Mouse (Mus musculus) urinary bladder, postnatal 25 days (tissue): ENCODE results near the gene Cyp24a1.
"Not testable (repeated sequence)": the region's sequence is repeated elsewhere in the genome, so short reads cannot be mapped to it uniquely, and the experiment has no call there.

Experiments used
- DNase-seq: peaks from one replicate; pipeline ENCODE4 v3.0.0; 2022; ENCODE audit warnings: low spot score

The Cyp24a1 gene

DNA sequence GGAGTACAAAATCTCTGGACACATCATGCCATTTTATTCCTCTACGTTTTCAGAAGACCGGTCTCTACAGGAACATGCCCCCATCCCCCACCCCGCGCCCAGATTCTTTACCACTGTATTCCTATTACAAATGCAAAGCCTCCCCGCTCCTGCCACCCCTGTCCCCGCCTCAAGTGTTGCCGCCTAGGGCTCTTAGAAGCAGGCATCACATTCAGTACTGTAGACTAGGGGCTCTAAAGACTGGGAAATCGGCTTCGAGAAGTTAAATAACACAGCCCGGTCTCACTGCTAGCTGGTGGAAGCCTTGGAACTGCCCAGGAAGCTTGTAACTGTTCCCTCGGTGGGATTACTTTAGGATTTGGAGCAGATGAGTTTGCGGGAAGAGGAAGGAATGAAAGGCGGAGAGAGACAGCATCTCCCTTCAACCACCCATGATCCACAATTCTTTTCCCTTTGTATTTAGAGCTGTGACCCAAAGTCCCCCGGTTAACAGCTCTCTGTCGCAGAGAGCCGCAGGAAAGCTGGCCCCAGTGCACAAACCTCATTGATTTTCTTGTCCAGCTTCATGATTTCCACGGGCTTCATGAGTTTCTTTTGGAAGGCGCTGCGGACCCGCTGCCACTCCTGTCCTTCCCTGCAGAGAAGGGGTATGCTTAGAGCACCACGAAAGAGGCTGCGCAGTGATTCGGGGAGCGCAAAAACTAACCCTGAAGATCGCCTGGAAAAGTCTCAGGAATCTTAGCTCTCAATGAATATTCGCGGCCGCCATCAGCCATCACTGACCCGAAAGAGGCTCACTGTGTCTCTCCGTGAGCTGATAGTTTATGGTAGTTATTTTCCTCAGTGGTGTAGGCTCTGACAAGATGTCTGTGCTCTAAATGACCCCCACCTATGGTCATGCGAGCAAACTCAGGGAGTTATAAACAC lies 1.9 kb downstream of the Cyp24a1 start:
- DNase-seq = no peak

DNA sequence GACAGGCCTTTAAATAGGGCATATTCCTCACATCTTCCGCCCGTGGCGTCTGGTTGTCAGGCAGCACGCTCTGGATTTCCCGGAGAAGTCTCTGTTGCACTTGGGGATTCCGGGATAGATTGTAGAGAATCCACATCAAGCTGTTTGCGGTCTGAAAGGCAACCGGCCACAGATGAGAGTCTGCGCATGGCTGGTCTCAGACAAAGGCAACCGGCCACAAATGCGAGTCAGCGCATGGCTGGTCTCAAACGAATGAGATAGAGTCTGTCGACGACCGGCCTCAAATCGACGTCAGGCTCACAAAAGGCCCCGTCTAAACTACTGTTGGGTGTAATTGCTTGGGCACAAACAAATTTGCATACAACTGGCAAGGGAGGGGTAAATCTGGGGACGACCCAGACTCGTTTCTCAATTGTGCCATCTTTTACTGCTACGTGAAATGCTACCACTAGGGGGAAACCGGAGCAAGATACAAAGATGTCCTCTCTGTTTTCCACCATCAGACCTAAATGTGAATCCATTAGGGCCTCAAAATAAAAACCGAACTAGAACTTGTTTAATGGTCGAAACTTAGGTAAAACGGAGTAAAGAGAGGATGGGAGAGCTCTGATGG lies 8.9 kb downstream of the Cyp24a1 start:
- DNase-seq = no peak

DNA sequence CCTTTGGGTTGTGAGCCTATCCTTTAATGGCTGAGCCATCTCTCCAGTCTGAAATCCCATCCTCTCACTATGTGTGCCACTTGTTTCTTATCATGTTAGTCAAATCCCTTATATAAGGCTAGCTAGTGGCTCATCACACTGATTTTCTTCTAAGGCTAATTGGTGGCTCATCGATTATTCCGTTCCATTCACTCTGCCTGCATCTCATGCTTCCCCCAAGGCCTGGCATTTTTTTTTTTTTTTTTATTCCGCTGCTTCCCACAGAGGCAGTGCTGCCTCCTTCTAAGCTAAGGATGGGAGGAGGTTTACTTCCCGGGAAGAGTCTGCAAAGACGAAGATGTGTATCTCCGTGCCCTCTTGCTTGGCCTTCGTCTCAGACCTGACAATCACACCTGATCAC lies 9.7 kb downstream of the Cyp24a1 start:
- DNase-seq = no peak

DNA sequence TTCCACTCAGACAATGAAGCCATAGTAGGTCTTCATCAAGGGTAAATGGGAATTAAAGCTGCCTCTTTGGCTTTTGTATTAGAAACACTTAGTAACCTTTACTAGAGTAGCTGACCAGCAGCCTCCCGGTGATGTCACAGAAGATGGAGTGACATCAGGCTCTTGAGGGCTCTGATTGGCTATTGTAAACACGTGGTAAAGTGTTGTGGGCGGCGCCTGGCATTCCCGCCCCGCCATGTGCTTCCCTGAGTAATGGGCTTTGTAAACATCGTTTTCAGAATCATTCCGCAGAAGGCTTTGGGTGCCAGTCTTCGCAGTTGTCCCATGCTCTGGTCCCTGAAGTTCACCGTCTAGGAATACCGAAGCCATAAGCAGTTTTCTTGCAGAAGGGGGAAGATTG lies 13.0 kb downstream of the Cyp24a1 start:
- no peak for DNase-seq

DNA sequence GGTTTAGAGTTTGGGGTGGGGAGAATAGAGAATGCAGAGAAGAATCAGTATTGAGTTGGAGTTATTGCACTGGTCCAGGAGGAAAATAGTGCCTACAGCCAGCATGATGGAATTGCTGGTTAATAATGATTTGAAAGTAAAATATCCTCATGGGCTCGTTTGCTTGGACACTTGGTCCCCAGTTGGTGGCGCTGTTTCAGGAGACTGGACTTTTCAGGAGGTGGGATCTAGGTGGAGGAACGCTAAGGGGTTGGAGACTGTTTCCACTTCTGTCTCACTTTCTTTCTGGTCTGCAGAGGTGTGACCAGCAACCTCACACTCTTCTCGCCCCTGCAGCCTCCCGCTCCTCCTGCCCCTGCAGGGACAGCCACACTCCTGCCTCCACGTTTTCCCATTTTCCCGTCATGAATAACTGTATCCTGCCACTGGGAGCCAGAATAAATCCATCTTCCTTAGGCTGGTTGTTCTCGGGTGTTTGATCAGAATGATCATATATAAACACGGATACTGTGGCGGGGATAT lies 14.9 kb downstream of the Cyp24a1 start:
- DNase-seq = no peak

DNA sequence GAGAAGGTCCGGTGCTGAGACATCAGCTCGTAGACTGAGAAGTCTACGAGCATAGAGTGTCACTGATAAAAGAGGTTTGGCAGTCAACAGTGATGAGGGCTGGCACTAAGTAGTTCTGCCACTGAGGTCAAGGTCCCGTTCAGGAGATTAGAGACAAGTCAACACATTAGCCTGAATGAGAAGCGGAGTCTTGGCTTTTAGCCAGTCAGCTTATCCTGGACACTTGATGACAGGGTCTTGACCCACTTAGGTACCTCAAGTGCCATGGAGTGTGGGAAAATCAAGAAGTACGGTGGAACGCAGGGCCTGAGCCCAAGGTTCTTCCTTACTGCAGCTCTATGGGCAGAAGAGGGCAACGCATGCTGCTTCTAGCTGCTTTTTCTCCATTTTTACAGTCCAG lies 20.3 kb downstream of the Cyp24a1 start:
- DNase-seq = no peak

DNA sequence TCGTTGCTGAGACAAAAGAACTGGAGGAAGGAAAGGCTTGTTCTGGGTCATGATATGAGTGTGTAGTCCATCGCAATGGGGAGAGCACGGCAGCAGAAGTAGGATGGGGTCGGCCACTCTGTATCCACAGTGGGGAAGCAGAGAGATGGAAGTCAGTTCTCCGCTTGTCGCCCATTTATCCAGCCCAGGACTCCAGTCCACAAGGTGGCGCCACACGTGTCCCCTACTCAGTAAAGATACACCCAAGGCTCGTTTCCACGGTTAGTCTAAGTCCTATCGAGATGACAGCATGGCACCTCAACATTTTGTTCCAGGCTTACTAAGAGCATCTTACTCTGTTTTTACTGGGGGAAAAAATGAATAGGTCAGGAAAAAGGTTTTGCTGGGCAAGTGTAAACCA lies 20.7 kb downstream of the Cyp24a1 start:
- peak; percentile 12 for DNase-seq

DNA sequence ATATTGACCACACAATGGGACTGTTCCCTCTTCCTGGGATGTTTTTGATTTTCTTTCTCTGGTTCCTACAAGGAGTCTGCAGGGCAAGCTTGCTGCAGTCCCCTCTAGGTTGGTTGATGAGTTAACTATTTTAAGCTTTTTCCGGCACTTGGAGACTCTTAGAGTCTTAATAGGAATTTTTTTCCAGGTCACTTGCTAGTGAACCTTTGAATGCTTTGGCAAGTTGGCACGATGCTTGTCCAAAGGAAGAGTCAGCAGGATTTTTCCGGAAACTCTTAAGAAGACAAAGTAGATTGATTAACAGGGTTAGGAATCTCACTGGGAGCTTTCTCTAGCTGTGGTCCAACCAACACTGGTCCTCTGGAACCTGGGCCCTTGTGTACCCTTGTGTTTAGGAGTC lies 21.8 kb downstream of the Cyp24a1 start:
- no peak for DNase-seq

DNA sequence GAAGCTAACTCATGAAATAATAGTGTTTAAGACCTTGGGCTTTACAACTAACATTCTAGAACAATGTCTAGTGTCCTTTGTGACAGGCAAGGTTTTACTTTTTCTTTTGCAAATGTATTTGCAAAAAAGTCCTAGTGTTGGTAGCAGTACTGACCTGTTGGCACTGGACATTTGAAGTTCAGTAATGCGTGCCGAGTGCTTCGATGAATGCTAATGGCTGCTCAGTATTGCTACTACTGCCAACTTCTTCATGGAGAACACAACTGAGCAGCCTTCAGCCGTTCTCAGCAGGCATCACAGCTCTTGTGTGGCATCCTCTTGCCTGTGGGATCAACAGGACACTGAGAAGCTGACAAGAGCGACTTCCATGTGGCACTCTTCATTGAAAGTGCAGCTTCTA lies 22.8 kb downstream of the Cyp24a1 start:
- DNase-seq = no peak

DNA sequence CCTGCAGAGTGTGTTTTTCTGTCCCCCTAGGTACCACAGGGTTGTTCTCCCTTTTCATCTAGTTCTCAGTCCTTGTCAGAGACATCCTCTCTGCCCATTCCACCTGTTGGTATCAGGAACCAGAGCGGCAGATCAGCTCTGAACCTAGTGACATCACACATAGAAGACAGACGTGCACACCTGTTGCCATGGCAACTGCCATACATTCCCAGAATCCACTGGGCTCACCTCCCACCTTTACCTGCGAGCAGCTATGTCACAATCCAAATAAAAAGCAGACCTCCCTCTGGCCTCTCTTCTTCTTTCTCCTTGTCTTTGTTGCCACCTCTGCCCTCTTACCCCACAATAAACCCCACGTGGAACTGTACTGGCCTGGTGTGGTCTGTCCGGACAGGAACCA lies 26.4 kb downstream of the Cyp24a1 start:
- DNase-seq = no peak

DNA sequence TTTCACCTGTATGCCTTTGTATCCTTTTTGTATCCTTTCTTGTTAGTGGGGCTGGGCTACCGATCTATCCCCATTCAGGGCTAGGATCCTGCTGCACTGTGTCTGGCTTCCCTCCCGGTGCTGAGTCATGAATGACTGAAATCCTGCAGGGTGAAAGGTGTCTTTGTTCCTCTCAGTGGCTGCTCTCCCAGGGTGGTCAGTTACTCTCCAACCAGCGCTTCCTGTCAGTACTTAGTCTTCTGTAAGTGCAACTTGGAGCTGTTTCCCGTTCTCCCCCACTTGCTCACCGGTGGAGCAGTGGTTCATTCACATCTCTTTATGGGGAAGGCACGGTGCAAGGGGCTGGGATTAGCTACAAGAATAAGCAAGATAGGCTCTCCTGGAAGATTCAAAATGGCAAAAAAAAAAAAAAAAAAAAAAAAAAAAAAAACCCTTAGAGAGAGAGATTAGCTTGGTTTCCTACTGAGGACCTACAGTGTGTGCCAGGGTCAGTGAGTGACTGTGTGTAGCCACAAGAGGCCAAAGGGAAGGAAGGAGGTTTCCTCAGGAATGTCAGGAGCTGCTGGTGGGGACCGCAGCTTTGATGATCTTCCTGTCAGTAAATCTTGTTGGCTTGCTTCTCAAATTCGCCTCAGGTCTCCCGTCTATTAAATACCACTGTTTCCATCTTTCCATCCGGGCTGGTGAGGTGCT lies 27.2 kb downstream of the Cyp24a1 start:
- DNase-seq = peak; percentile 43

DNA sequence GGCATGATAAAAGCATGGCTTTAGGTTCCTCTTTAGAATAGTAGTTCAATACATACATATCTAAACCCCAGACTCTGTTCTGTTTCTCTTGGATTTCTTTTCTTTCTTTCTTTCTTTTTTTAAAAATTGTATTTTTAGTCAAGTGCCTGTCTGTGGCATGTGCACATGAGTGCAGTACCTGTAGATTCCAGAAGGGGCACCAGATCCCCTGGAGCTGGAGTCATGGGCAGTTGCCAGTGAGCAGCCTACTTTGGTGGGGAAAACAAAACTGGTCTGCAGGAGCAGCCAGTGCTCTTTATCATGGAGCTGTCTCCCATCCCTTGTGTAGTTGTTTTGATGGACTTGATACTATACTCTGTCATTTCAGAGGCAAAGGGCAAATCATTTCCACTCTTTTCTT lies 28.9 kb downstream of the Cyp24a1 start:
- DNase-seq = no peak

DNA sequence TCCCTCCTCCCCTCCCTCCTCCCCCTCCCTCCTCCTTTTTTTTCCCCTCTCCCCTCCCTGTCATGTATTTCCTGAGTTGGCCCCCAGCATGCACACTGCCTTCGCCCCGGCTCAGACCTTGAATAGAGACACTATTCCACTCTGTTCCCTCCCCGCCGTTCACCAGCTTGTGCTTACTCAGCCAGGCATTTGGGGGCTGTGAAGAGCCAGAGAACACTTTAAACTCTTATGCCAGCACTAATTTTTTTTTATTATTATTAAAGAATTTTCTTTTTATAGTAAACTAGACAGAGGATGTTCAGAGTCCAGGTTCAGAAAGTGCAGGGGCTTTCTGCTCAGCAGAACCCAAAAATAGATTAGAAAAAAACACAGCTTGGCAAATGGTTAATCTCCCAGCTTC lies 32.1 kb downstream of the Cyp24a1 start:
- DNase-seq = no peak

DNA sequence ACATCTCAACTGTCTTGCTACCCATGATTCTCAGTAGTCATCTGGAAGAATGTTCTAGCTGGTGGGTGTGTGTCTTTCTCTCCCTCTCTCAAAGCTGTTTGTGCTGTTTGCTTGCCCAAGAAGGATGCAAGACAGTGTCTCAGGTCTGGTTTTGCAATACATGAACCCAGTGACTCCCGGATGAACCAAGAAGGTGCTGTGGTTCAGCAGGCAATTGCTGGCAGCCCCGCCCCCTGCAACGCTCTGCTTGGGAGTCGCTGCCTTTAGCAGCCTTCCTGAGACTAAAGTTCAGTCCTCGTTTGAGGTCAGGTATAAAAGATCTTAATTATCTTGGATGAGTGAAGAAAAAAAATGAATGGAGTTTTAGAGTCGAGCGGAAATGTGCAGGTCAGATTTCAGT lies 35.3 kb downstream of the Cyp24a1 start:
- DNase-seq = no peak

DNA sequence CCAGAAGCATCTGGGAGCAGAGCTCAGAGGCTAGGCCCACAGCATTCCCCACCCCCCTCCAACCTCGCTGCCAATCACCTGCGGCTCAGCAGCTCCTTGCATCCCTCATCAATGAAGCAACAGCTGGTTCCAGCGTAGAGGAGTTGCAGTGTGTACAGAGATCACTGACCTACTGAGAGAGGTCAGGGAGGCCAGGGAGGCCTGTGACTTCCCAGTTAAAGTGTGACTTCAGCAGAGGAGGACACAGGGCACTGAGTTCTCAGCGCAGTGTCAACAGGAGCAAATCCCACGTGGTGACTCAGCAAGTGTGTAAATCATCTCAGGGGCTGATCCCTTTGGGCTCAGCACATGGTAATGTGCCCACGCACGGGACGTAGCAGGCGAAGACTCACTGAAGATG lies 37.1 kb downstream of the Cyp24a1 start:
- no peak for DNase-seq

DNA sequence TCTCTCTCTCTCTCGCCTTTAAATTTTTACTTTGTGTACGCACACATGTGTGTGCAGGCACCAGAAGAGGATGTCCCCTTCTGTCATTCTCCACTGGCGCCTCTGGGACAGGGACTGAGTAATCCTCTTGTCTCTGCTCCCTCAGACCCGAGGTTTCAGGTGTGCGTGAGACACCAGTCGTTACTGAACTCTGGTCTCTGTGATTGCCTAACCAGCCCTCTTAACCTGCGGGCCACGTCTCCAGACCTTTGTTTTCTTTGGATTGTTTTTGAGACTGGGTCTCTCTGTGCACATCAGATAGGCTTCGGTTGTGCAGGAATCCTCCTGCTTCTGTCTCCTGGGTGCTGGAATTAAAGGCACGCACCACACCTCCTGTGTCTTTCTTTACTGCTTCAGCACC lies 37.8 kb downstream of the Cyp24a1 start:
- DNase-seq = no peak

DNA sequence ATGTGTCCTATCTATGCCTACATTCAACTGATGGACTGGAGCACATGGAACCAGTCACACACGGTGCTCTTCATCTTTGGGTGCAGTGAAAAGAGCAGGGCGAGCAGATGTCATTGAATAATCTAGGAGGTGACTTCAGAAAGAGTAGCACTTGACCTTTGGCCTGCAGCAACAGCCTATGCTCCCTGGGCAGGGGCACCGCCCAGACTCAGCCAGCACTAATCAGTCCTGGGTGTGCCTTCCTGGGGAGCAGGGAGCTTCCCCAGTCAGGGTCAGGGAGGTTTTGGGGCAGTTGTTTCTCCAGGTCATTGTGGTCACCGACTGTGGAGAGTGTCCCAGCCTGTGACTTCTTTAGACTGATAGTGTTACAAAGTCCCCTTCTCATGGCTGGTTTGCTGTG lies 43.1 kb downstream of the Cyp24a1 start:
- not testable (repeated sequence) for DNase-seq

DNA sequence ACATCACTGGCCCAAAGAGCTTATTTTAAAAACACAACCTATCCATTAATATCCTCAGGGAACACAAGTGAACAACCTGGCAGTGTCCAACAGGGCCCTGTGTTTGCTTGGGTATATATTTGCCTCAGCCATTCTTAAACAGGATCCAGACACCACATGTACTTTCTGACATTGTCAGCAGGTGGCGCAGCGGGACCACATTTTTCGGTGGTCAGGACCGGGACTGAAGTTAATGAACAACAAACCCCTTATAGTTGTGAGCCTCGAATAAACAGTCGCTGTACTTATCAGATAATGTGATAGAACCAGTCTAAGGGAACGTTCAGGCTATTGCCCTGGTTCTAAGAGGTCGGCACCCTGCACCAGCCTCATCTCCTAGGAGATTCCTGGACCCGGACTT lies 46.0 kb downstream of the Cyp24a1 start:
- DNase-seq = peak; percentile 75

DNA sequence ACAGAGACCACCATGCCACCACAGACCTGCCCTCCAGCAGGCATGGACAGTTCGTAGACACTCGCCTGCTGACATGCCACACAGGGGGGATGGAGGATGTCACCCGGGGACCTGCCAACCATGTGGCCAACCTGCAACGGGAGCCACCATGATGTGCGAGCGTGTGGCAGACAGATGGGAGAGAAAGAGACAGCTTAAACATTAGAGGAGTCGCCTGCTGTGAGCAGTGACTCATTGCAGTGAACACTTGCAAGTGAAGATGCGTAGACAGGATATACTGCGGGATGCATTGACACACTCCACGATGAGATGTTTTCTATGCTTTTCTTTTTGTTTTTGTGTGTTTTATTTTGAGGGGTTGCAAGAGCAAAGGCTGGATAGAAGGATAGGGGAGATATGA lies 49.3 kb downstream of the Cyp24a1 start:
- DNase-seq = no peak

DNA sequence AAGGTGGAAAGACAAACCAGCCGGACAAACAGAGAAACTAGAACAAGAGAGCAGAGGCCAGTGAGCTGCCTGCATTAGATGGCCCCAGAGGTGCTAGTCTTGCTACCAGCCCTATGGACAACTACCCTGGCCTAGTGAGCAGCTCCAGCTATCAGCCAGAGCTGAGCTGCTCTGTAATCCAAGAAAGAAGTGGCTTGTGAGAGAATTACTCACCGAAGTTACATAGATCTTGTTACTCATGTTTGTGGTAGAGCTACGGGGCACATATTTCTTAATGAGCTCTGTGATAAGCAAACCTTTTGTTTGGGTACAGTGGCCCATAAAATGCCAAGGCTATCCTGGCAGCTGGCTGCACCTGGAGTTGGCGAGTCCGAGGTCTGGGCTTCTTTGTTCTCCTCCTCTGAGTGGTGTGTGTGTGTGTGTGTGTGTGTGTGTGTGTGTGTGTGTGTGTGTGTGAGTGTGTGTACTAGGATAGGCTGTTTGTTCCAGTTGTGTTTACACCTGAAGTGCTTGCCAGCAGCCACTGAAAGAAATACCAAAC lies 50.0 kb downstream of the Cyp24a1 start:
- no peak for DNase-seq

DNA sequence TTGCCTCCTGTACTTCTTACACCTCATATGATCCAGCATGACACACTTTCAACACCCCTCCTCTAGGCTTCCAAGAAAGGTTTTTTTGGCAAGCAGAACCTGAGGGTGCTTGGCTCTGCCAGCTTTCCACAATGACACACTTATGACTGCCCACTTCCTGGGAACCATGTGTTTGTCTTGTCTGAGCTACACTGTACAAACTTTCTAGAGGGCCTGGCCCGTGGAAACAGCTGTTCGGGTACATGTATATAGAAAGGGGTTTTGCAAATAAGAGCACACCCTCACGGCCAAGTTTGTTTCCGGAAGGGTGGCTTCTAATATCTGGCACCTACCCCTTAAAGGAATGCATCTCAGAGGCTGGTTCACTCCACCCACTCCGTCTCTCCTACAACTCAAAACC lies 51.1 kb downstream of the Cyp24a1 start:
- no peak for DNase-seq

DNA sequence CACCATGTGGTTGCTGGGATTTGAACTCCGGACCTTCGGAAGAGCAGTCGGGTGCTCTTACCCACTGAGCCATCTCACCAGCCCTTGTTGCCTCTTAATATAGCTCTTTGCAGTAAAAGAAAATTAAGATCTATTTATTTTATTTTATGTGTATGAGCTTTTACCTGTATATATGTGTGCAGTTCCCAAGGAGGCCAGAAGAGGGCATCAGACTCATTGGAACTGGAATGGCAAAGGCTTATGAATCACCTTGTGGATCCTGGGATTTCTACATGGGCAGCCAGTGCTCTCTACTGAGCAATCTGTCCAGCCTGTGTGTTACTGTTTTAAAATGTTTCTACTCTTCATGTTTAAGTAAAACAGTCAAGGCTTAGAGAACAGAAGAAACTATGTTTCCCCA lies 54.4 kb downstream of the Cyp24a1 start:
- no peak for DNase-seq

DNA sequence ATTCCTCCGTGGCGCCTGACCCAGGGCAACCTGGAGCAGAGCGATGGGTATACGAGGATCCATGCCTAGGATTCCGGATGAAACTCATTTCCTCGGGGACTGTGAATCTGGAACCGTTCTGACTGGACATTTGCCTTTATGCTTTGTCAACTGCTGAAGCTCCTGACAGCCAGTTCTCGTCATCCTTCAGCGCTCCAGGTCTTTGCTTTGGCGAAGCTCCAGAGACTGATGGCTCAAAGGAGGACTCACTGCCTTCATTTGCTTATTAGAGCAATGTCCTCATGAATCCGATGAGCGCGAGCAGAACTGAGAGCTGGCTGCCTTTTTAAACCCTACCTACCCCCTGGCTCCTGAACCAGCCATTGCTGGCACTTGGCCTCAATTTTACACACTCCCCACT lies 58.2 kb downstream of the Cyp24a1 start:
- DNase-seq = no peak
